Mouse (Mus musculus) cerebellum, adult 11 months (tissue): ENCODE data around the gene Zfp449.

Experiments
- DNase-seq: peaks from one replicate; pipeline ENCODE4 v3.0.0; 2022

The Zfp449 gene

GRCm38 (mm10) chrX:56346176-56346931 lies at the start of gene Zfp449:
Gene Zfp449 (plus strand): TSS chrX:56346400.
- DNase-seq: peak; percentile 66

GRCm38 (mm10) chrX:56307597-56307996 lies 38.6 kb upstream of the Zfp449 start:
- DNase-seq: no peak

GRCm38 (mm10) chrX:56312813-56313212 lies 33.4 kb upstream of the Zfp449 start:
- no peak for DNase-seq

- no peak for DNase-seq
Measured at GRCm38 (mm10) chrX:56322096-56322495, 24.1 kb upstream of the Zfp449 start.

GRCm38 (mm10) chrX:56322731-56323130 lies 23.5 kb upstream of the Zfp449 start:
- no peak for DNase-seq

- DNase-seq: no peak
Measured at GRCm38 (mm10) chrX:56332046-56332445, 14.2 kb upstream of the Zfp449 start.

- no peak for DNase-seq
Measured at GRCm38 (mm10) chrX:56340305-56340704, 5.9 kb upstream of the Zfp449 start.

GRCm38 (mm10) chrX:56342921-56343320 lies 3.3 kb upstream of the Zfp449 start:
- no peak for DNase-seq

GRCm38 (mm10) chrX:56346932-56347253 lies 693 bp downstream of the Zfp449 start:
- peak; percentile 5 for DNase-seq

GRCm38 (mm10) chrX:56374431-56375128 lies 28.4 kb downstream of the Zfp449 start, which contains the start of gene Smim10l2a:
Gene Smim10l2a (plus strand): TSS chrX:56374586.
- peak; percentile 66 for DNase-seq

- no peak for DNase-seq
Measured at GRCm38 (mm10) chrX:56380852-56381251, 34.7 kb downstream of the Zfp449 start.

- DNase-seq: no peak
Measured at GRCm38 (mm10) chrX:56384142-56384541, 37.9 kb downstream of the Zfp449 start.

- no peak for DNase-seq
Measured at GRCm38 (mm10) chrX:56404646-56405045, 58.4 kb downstream of the Zfp449 start.

GRCm38 (mm10) chrX:56405482-56405881 lies 59.3 kb downstream of the Zfp449 start:
- no peak for DNase-seq

- DNase-seq: no peak
Measured at GRCm38 (mm10) chrX:56406128-56406527, 59.9 kb downstream of the Zfp449 start.
